Mouse (Mus musculus) stomach, embryonic 14.5 days (tissue): Measurements from ENCODE around the gene Arl5c. TPM values are rescaled to one million over a fixed set of nuclear protein-coding genes. Genes with fewer than 3 reads are reported as not detected.

Experiments
- ATAC-seq: fragments of 200-750 bp; cut with Nextera tagmentation; 2 replicates; pipeline ENCODE4 v1.8.0; 2017; ENCODE audit warnings: low read depth, moderate TSS enrichment; ENCODE audit not compliant: insufficient number of reproducible peaks, insufficient read depth, low FRiP score
- H3K27ac ChIP-seq: fragments of 300-500 bp; sonication (generic); 2 replicates; pipeline ENCODE4 v1.5.1; 2014; ENCODE audit warnings: mild to moderate bottlenecking, low read length, moderate library complexity, mixed read lengths
- H3K27me3 ChIP-seq: fragments of 300-500 bp; sonication (generic); 2 replicates; pipeline ENCODE4 v1.6.1; 2014; ENCODE audit warnings: low read length, control low read depth, mixed read lengths; ENCODE audit not compliant: control insufficient read depth, insufficient read depth
- H3K36me3 ChIP-seq: fragments of 300-500 bp; sonication (generic); 2 replicates; pipeline ENCODE4 v1.6.1; 2014; ENCODE audit warnings: mild to moderate bottlenecking, control low read depth, low read length, moderate library complexity, mixed read lengths; ENCODE audit not compliant: control insufficient read depth, insufficient read depth
- H3K4me1 ChIP-seq: fragments of 300-500 bp; sonication (generic); 2 replicates; pipeline ENCODE4 v1.6.1; 2014; ENCODE audit warnings: low read length, control low read depth, mixed read lengths; ENCODE audit not compliant: control insufficient read depth, insufficient read depth
- H3K4me2 ChIP-seq: fragments of 300-500 bp; sonication (generic); replicated peaks from 2 replicates; pipeline ENCODE4 v1.6.1; 2014; ENCODE audit warnings: low read depth, low read length, control low read depth
- H3K4me3 ChIP-seq: fragments of 300-500 bp; sonication (generic); 2 replicates; pipeline ENCODE4 v1.5.1; 2014; ENCODE audit warnings: low read depth, low read length, control low read depth
- H3K9ac ChIP-seq: fragments of 300-500 bp; sonication (generic); replicated peaks from 2 replicates; pipeline ENCODE4 v1.6.1; 2014; ENCODE audit warnings: low read depth, mild to moderate bottlenecking, control low read depth, low read length, moderate library complexity, mixed read lengths
- H3K9me3 ChIP-seq: fragments of 300-500 bp; sonication (generic); 2 replicates; pipeline ENCODE4 v1.6.1; 2016; ENCODE audit warnings: low read depth, low read length, control low read depth; ENCODE audit not compliant: control insufficient read depth
- WGBS: fragments of 180-500 bp; shearing (Covaris S2); extraction: QIAGEN DNeasy Blood & Tissue Kit; methylation state at CpG from one replicate; pipeline ENCODE4 v1.1.7; 2014; 5-methylcytosine and 5-hydroxymethylcytosine counted together
- polyA plus RNA-seq: library from polyadenylated mRNA; unstranded; fragments of >200 nt; fragmentation: Nextera tagmentation; extraction: Ambion mirVana; gene quantifications from 2 replicates; pipeline ENCODE4 v1.2.1, GENCODE M21; 2014

Arl5c gene
- polyA plus RNA-seq, 1 experiment from 2014 or later = 11.6 TPM

- Histone ChIP-seq H3K27me3 (no peaks in the 10 kb centered on the region), H3K27ac (no peak overlapping the region), H3K4me1 (peaks cover 4% of the 10 kb centered on the region; the same call in 1 of the 2 replicates), H3K9me3 (no peaks in the 10 kb centered on the region), H3K4me3 (no peak overlapping the region), H3K36me3 (peaks cover 4% of the 10 kb centered on the region; the same call in 1 of the 2 replicates), H3K9ac (no peak overlapping the region), H3K4me2 (no peak overlapping the region)
- 61% methylated on average over 6 of the region's 6 CpGs for WGBS
- no peak for ATAC-seq
Measured at GRCm38 (mm10) chr11:98001986-98002385, 6.0 kb upstream of the Arl5c start.

DNA sequence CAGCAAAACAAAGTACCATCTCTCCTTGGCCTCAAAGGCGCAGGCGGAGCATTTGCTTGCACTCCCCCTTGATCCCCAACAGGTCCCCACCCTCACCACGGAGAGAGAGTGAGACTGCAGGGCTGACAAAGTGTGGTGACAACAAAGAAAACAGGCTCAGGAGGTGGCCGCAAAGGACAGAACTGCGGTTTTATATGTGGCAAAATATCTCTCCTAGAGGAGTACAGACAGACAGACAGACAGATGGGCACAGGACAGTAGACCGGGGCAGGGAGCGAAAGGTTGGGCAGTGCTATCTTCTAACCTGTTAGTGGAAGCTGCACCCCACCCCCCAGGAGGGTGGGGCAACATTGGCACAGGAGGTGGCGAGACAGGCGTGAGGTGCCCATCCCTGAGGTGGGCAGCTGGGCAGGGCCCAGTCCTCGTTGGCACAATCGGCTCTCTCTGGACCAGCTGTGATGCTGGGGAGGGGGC is 5.4 kb upstream of the Arl5c start:
- ATAC-seq = no peak
- H3K4me1 ChIP-seq = peaks cover 4% of the 10 kb centered on the region; the same call in 1 of the 2 replicates
- no peak overlapping the region for H3K9ac ChIP-seq
- H3K9me3 ChIP-seq = no peaks in the 10 kb centered on the region
- WGBS = 36% methylated on average over 11 of the region's 11 CpGs
- H3K27ac ChIP-seq = no peak overlapping the region
- no peak overlapping the region for H3K4me3 ChIP-seq
- no peak overlapping the region for H3K4me2 ChIP-seq
- peaks cover 4% of the 10 kb centered on the region; the same call in 1 of the 2 replicates for H3K36me3 ChIP-seq
- H3K27me3 ChIP-seq = no peaks in the 10 kb centered on the region

DNA sequence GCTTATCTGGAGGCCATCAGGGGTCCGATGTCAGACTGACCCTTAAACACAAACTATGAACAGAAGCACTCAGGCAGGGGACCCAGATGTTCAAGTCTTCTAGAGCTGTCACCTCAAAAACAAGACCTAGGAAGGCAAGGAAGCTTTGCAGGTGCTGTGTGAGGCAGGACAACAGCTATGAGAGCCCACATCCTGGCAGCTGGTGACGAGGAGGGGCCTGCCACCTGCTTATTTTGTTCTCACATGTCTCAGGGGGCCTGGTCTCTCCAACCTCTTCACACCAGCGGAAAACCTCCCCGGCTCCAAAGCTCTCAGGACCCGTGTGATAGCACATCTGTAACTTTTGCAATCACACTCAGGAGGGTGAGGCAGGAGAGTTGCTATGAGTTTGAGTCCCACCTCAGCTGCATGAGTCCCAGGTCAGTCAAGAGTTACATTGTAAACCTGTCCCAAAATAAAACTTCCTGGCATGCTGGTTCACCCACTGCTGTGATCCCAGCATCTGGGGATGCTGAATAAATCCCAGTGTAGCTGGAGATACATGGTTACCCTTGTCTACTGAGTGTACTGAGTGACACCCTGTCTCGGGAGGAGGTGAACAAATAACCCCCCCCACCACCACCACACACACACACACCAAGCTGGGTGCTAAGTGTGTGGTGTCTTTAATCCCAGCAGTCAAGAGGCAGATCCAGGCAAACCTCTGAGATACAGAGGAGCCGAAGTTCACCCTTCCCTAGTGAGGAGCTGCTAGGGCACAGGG is 4.6 kb upstream of the Arl5c start:
- no peak for ATAC-seq
- Histone ChIP-seq H3K4me2 (no peak overlapping the region), H3K36me3 (peaks cover 4% of the 10 kb centered on the region; the same call in 1 of the 2 replicates), H3K4me1 (peaks cover 4% of the 10 kb centered on the region; the same call in 1 of the 2 replicates), H3K9me3 (no peaks in the 10 kb centered on the region), H3K4me3 (no peak overlapping the region), H3K27me3 (no peaks in the 10 kb centered on the region), H3K9ac (no peak overlapping the region), H3K27ac (no peak overlapping the region)
- WGBS = 24% methylated on average over 7 of the region's 7 CpGs

GRCm38 (mm10) chr11:97999748-98000147 is 3.8 kb upstream of the Arl5c start:
- peaks cover 2% of the 10 kb centered on the region; the same call in 1 of the 2 replicates for H3K36me3 ChIP-seq
- H3K9me3 ChIP-seq = no peaks in the 10 kb centered on the region
- H3K9ac ChIP-seq = no peak overlapping the region
- H3K4me2 ChIP-seq = no peak overlapping the region
- no peak for ATAC-seq
- 55% methylated on average over 5 of the region's 5 CpGs for WGBS
- no peak overlapping the region for H3K4me3 ChIP-seq
- no peaks in the 10 kb centered on the region for H3K27me3 ChIP-seq
- peaks cover 12% of the 10 kb centered on the region for H3K4me1 ChIP-seq
- H3K27ac ChIP-seq = no peak overlapping the region

GRCm38 (mm10) chr11:97998898-97999608 is 3.1 kb upstream of the Arl5c start:
- Histone ChIP-seq H3K4me3 (no peak overlapping the region), H3K36me3 (no peaks in the 10 kb centered on the region), H3K9ac (no peak overlapping the region), H3K4me1 (peaks cover 16% of the 10 kb centered on the region), H3K4me2 (no peak overlapping the region), H3K27me3 (no peaks in the 10 kb centered on the region), H3K9me3 (no peaks in the 10 kb centered on the region), H3K27ac (no peak overlapping the region)
- 53% methylated on average over 7 of the region's 7 CpGs for WGBS
- no peak for ATAC-seq

GRCm38 (mm10) chr11:97998074-97998793 is 2.3 kb upstream of the Arl5c start:
- Histone ChIP-seq H3K27me3 (no peaks in the 10 kb centered on the region), H3K4me1 (peaks cover 16% of the 10 kb centered on the region), H3K4me2 (no peak overlapping the region), H3K9ac (no peak overlapping the region), H3K9me3 (no peaks in the 10 kb centered on the region), H3K4me3 (no peak overlapping the region), H3K27ac (no peak overlapping the region), H3K36me3 (no peaks in the 10 kb centered on the region)
- no peak for ATAC-seq
- WGBS = 70% methylated on average over 11 of the region's 11 CpGs

DNA sequence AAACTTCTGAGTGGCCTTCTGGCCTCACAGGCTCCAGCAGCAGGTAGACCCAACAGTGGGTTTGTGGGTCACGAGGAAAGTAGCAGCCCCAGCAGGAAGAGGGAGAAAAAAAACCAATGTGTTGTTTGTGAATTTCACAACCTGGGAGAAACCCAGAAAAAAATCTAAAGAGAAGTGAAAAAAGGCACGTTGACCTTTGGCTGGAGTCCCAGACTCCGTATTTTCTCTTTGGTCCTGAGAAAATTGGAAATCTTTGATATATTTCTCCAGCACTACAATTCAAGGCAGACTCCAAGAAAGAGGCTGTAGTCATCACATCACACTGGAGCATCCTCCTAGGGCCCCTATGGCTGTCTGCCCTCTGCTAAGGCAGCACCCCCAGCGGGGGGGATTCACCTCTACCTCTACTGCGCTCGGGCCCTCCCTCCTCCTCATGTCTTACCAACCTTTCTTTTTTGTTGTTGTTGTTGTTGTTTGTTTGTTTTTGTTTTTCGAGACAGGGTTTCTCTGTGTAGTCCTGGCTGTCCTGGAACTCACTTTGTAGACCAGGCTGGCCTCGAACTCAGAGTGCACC is 1.5 kb upstream of the Arl5c start:
- 78% methylated on average over 8 of the region's 8 CpGs for WGBS
- Histone ChIP-seq H3K4me1 (peaks cover 12% of the 10 kb centered on the region), H3K36me3 (no peaks in the 10 kb centered on the region), H3K9me3 (no peaks in the 10 kb centered on the region), H3K9ac (no peak overlapping the region), H3K4me3 (no peak overlapping the region), H3K27ac (no peak overlapping the region), H3K4me2 (no peak overlapping the region), H3K27me3 (no peaks in the 10 kb centered on the region)
- no peak for ATAC-seq

GRCm38 (mm10) chr11:97996691-97997090 is 710 bp upstream of the Arl5c start:
- Histone ChIP-seq H3K27ac (no peak overlapping the region), H3K27me3 (no peaks in the 10 kb centered on the region), H3K4me1 (peaks cover 12% of the 10 kb centered on the region), H3K36me3 (no peaks in the 10 kb centered on the region), H3K4me2 (no peak overlapping the region), H3K9me3 (no peaks in the 10 kb centered on the region), H3K9ac (no peak overlapping the region), H3K4me3 (no peak overlapping the region)
- WGBS = 56% methylated on average over 1 of the region's 1 CpGs
- ATAC-seq = no peak
